Mouse (Mus musculus) central nervous system, embryonic 14 days (tissue): ENCODE data around the gene Tmc3. TPM values are rescaled to one million over a fixed set of nuclear protein-coding genes. Genes with fewer than 3 reads are reported as not detected.

Experiments used
- polyA plus RNA-seq: library from polyadenylated mRNA; depleted of rRNA; stranded (reverse); fragments of >200 nt; gene quantifications from 2 replicates; pipeline ENCODE4 v1.2.3, GENCODE M21; 2012; rRNA removed

The Tmc3 gene
- 0.20 and 0.50 TPM in 2 replicates for polyA plus RNA-seq

GRCm38 (mm10) chr7:83584639-83585471 lies at the start of gene Tmc3:
Gene Tmc3, plus strand, starts transcription at chr7:83584927.

GRCm38 (mm10) chr7:83631828-83632681 lies 47.3 kb downstream of the Tmc3 start, which contains the start of gene Stard5:
Gene Stard5, plus strand, starts transcription at chr7:83631959.

Other genes starting within 250 kb of the Tmc3 start
- gene Stard5, start 47.0 kb downstream of the Tmc3 start, polyA plus RNA-seq, result 7.3 and 10.9 TPM in 2 replicates
- 1.1 and 1.6 TPM in 2 replicates for gene Il16, start 160.8 kb downstream of the Tmc3 start, polyA plus RNA-seq
- 0.53 and 1.1 TPM in 2 replicates for gene Cfap161, start 210.0 kb downstream of the Tmc3 start, polyA plus RNA-seq